Mouse (Mus musculus) heart, postnatal 0 days (tissue): ENCODE data around the gene Tmed9. TPM values are rescaled to one million over a fixed set of nuclear protein-coding genes. Genes with fewer than 3 reads are reported as not detected.

Experiments used
- ATAC-seq: fragments of 200-750 bp; cut with Nextera tagmentation; 2 replicates; pipeline ENCODE4 v1.8.0; 2017; ENCODE audit warnings: low read depth, moderate number of reproducible peaks, moderate library complexity; ENCODE audit not compliant: insufficient read depth
- DNase-seq: peaks from one replicate; pipeline ENCODE4 v3.0.0-alpha.2; 2016; ENCODE audit warnings: low spot score
- H3K27ac ChIP-seq: fragments of 300-500 bp; sonication (generic); 2 replicates; pipeline ENCODE4 v1.5.1; 2014; ENCODE audit warnings: low read depth, mild to moderate bottlenecking
- H3K27me3 ChIP-seq: fragments of 300-500 bp; sonication (generic); 2 replicates; pipeline ENCODE4 v1.6.1; 2014; ENCODE audit warnings: low read length, mixed read lengths; ENCODE audit not compliant: control insufficient read depth, insufficient read depth
- H3K36me3 ChIP-seq: fragments of 300-500 bp; sonication (generic); replicated peaks from 2 replicates; pipeline ENCODE4 v1.6.1; 2014; ENCODE audit warnings: low read length, mixed read lengths; ENCODE audit not compliant: control insufficient read depth, insufficient read depth
- H3K4me1 ChIP-seq: fragments of 300-500 bp; sonication (generic); 2 replicates; pipeline ENCODE4 v1.6.1; 2014; ENCODE audit warnings: antibody characterized with exemption; ENCODE audit not compliant: control insufficient read depth, insufficient read depth
- H3K4me2 ChIP-seq: fragments of 300-500 bp; sonication (generic); 2 replicates; pipeline ENCODE4 v1.6.1; 2014; ENCODE audit warnings: low read depth, mild to moderate bottlenecking, low read length, moderate library complexity
- H3K4me3 ChIP-seq: fragments of 300-500 bp; sonication (generic); 2 replicates; pipeline ENCODE4 v1.5.1; 2014; ENCODE audit warnings: low read depth, low read length
- H3K9ac ChIP-seq: fragments of 300-500 bp; sonication (generic); replicated peaks from 2 replicates; pipeline ENCODE4 v1.6.1; 2014; ENCODE audit warnings: low read depth, low read length, mixed read lengths
- H3K9me3 ChIP-seq: fragments of 300-500 bp; sonication (generic); replicated peaks from 2 replicates; pipeline ENCODE4 v1.6.1; 2016; ENCODE audit warnings: low read length; ENCODE audit not compliant: control insufficient read depth
- CTCF ChIP-seq: IDR thresholded peaks from 2 replicates; pipeline ENCODE4 v1.5.1; 2016; ENCODE audit warnings: antibody characterized with exemption, control low read depth, low read depth
- EP300 ChIP-seq: IDR thresholded peaks from 2 replicates; pipeline ENCODE4 v1.6.1; 2016; ENCODE audit warnings: antibody characterized with exemption, low read depth
- WGBS: fragments of 180-500 bp; shearing (Covaris S2); extraction: QIAGEN DNeasy Blood & Tissue Kit; methylation state at CpG from one replicate; pipeline ENCODE4 v1.1.7; 2014; 5-methylcytosine and 5-hydroxymethylcytosine counted together
- polyA plus RNA-seq: library from polyadenylated mRNA; unstranded; fragments of >200 nt; fragmentation: Nextera tagmentation; extraction: Ambion mirVana; gene quantifications from 2 replicates; pipeline ENCODE4 v1.2.1, GENCODE M21; 2015
- total RNA-seq: library from RNA; depleted of rRNA; stranded (reverse); fragments of >200 nt; gene quantifications from 2 replicates; pipeline ENCODE4 v1.2.3, GENCODE M21; 2014; ENCODE audit warnings: low replicate concordance

Tmed9 gene
- total and polyA plus RNA-seq, 2 experiments from 2014 or later = 22.0 to 82.0 TPM

- Histone ChIP-seq H3K27me3 (no peaks in the 10 kb centered on the region), H3K9me3 (no peaks in the 10 kb centered on the region), H3K4me3 (no peak overlapping the region), H3K36me3 (peaks cover 90% of the 10 kb centered on the region), H3K4me1 (no peaks in the 10 kb centered on the region), H3K9ac (no peak overlapping the region), H3K4me2 (no peak overlapping the region), H3K27ac (no peak overlapping the region)
- no peak for TF ChIP-seq EP300
- ATAC-seq = no peak
- no peak for DNase-seq
- 96% methylated on average over 4 of the region's 4 CpGs for WGBS
Observed at GRCm38 (mm10) chr13:55542891-55543290, 30.6 kb upstream of the Tmed9 start.

- no peak overlapping the region for H3K27ac ChIP-seq
- ATAC-seq (no peak), DNase-seq (no peak)
- H3K9ac ChIP-seq = no peak overlapping the region
- no peaks in the 10 kb centered on the region for H3K9me3 ChIP-seq
- no peak overlapping the region for H3K4me2 ChIP-seq
- H3K4me1 ChIP-seq = no peaks in the 10 kb centered on the region
- TF ChIP-seq EP300 = no peak
- TF ChIP-seq CTCF = no peak
- H3K4me3 ChIP-seq = no peak overlapping the region
- H3K27me3 ChIP-seq = no peaks in the 10 kb centered on the region
- peaks cover 96% of the 10 kb centered on the region for H3K36me3 ChIP-seq
- 86% methylated on average over 8 of the region's 8 CpGs for WGBS
Observed at GRCm38 (mm10) chr13:55543447-55543846, 30.1 kb upstream of the Tmed9 start.

GRCm38 (mm10) chr13:55544792-55545191 is 28.7 kb upstream of the Tmed9 start:
- Histone ChIP-seq H3K4me2 (no peak overlapping the region), H3K27ac (no peak overlapping the region), H3K4me1 (no peaks in the 10 kb centered on the region), H3K4me3 (no peak overlapping the region), H3K9ac (no peak overlapping the region), H3K27me3 (no peaks in the 10 kb centered on the region), H3K36me3 (peaks cover 96% of the 10 kb centered on the region), H3K9me3 (no peaks in the 10 kb centered on the region)
- DNase-seq (no peak), ATAC-seq (no peak)
- no peak for TF ChIP-seq EP300
- no peak for TF ChIP-seq CTCF
- WGBS = 88% methylated on average over 6 of the region's 6 CpGs

- WGBS = 91% methylated on average over 2 of the region's 2 CpGs
- H3K9ac ChIP-seq = no peak overlapping the region
- DNase-seq (no peak), ATAC-seq (no peak)
- no peaks in the 10 kb centered on the region for H3K9me3 ChIP-seq
- peaks cover 84% of the 10 kb centered on the region for H3K36me3 ChIP-seq
- H3K4me2 ChIP-seq = no peak overlapping the region
- H3K27ac ChIP-seq = no peak overlapping the region
- no peaks in the 10 kb centered on the region for H3K27me3 ChIP-seq
- no peaks in the 10 kb centered on the region for H3K4me1 ChIP-seq
- no peak for TF ChIP-seq EP300
- TF ChIP-seq CTCF = no peak
- no peak overlapping the region for H3K4me3 ChIP-seq
Observed at GRCm38 (mm10) chr13:55547916-55548315, 25.6 kb upstream of the Tmed9 start.

GRCm38 (mm10) chr13:55548426-55548825 is 25.1 kb upstream of the Tmed9 start:
- Histone ChIP-seq H3K27ac (no peak overlapping the region), H3K4me1 (no peaks in the 10 kb centered on the region), H3K36me3 (peaks cover 84% of the 10 kb centered on the region), H3K9ac (no peak overlapping the region), H3K4me3 (no peak overlapping the region), H3K9me3 (no peaks in the 10 kb centered on the region), H3K4me2 (no peak overlapping the region), H3K27me3 (no peaks in the 10 kb centered on the region)
- 62% methylated on average over 5 of the region's 5 CpGs for WGBS
- ATAC-seq (no peak), DNase-seq (no peak)
- TF ChIP-seq CTCF (no peak), EP300 (no peak)

- no peak for TF ChIP-seq CTCF
- no peak for TF ChIP-seq EP300
- Histone ChIP-seq H3K9ac (no peak overlapping the region), H3K36me3 (peaks cover 84% of the 10 kb centered on the region), H3K9me3 (no peaks in the 10 kb centered on the region), H3K4me2 (no peak overlapping the region), H3K4me1 (no peaks in the 10 kb centered on the region), H3K27me3 (no peaks in the 10 kb centered on the region), H3K27ac (no peak overlapping the region), H3K4me3 (no peak overlapping the region)
- ATAC-seq = no peak
- 77% methylated on average over 15 of the region's 15 CpGs for WGBS
- DNase-seq = no peak
Observed at GRCm38 (mm10) chr13:55549061-55549460, 24.5 kb upstream of the Tmed9 start.
